In the genomic region with DNA sequence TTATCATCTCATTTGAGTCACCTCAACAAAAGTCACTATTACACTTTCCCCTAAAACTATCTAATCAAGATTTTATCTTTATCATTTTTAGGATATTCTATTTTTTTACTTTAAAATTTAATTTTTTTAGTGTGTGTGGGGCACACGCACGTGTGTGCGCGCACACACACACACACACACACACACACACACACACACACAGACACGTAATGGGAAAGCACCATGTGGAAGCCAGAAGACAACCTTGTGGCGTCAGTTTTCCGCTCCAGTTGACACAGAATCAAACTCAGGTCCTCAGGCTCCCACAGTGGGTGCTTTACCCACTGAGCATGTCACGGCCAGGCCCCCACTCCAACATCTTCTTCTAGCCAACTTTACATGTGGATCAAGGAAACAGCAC, we compare ENCODE assay signal across 1 mouse cellular context.
TF ChIP-seq lines count a peak whose summit lies in the region.

No protein-coding gene starts in this region.

TF ChIP-seq in CH12.LX, 34 proteins besides CTCF, POLR2A, EP300 and RAD21:
- TF ChIP-seq ETS1 (conservative IDR thresholded peaks at IDR 0.05; ENCODE audit: low read depth, low read length) (peak; percentile 62), RCOR1 (conservative IDR thresholded peaks at IDR 0.05; ENCODE audit: low read depth, low read length) (no peak), HCFC1 (IDR thresholded peaks at IDR 0.05; ENCODE audit: low read depth, low read length) (no peak), ZKSCAN1 (IDR thresholded peaks at IDR 0.05; ENCODE audit: borderline replicate concordance, low read depth, low read length) (peak; percentile 30; the same call in 1 of the 2 replicates), ELF1 (IDR thresholded peaks at IDR 0.05; ENCODE audit: low read depth, low read length) (no peak), TBP (conservative IDR thresholded peaks at IDR 0.05; ENCODE audit: low read depth, low read length) (no peak), MXI1 (IDR thresholded peaks at IDR 0.05; ENCODE audit: low read depth, low read length) (no peak), CHD2 (IDR thresholded peaks at IDR 0.05; ENCODE audit: low read length) (no peak), TCF12 (IDR thresholded peaks at IDR 0.05; ENCODE audit: low read depth, low read length) (no peak), KAT2A (IDR thresholded peaks at IDR 0.05; ENCODE audit: insufficient replicate concordance, low read length) (no peak), MYC (IDR thresholded peaks at IDR 0.05; ENCODE audit: low read depth, low read length) (peak; percentile 61; the same call in 1 of the 2 replicates), IRF4 (IDR thresholded peaks at IDR 0.05; ENCODE audit: low read depth, low read length) (peak; percentile 21; the same call in 1 of the 2 replicates), POLR2AphosphoS2 (IDR thresholded peaks at IDR 0.05; ENCODE audit: low read depth, low read length) (no peak), MAX (IDR thresholded peaks at IDR 0.05; ENCODE audit: low read length) (no peak), ZMIZ1 (IDR thresholded peaks at IDR 0.05; ENCODE audit: low read depth, low read length) (no peak), PAX5 (IDR thresholded peaks at IDR 0.05; ENCODE audit: low read length) (no peak), MAFK (IDR thresholded peaks at IDR 0.05; ENCODE audit: insufficient replicate concordance, low read length) (no peak), NELFE (IDR thresholded peaks at IDR 0.05; ENCODE audit: low read depth, low read length) (no peak), USF1 (IDR thresholded peaks at IDR 0.05; ENCODE audit: low read depth, low read length) (no peak), NRF1 (IDR thresholded peaks at IDR 0.05; ENCODE audit: low read depth, low read length) (peak; percentile 39; the same call in 1 of the 2 replicates), BHLHE40 (IDR thresholded peaks at IDR 0.05; ENCODE audit: low read depth, low read length) (peak; percentile 93), MEF2A (IDR thresholded peaks at IDR 0.05; ENCODE audit: borderline replicate concordance, low read depth, low read length) (peak; percentile 30; the same call in 1 of the 2 replicates), GABPA (IDR thresholded peaks at IDR 0.05; ENCODE audit: insufficient replicate concordance, low read depth, low read length) (no peak)
TF ChIP-seq in CH12.LX: peak in this region for 7.
